Mouse (Mus musculus) embryonic facial prominence, embryonic 14.5 days (tissue): ENCODE results near the gene Rmnd1. TPM values are rescaled to one million over a fixed set of nuclear protein-coding genes. Genes with fewer than 3 reads are reported as not detected.

ENCODE experiments used
- ATAC-seq: fragments of 200-750 bp; cut with Nextera tagmentation; 2 replicates; pipeline ENCODE4 v1.8.0; 2017; ENCODE audit warnings: low read depth, moderate number of reproducible peaks, moderate TSS enrichment
- DNase-seq: peaks from one replicate; pipeline ENCODE4 v3.0.0-alpha.2; 2015; ENCODE audit warnings: low spot score
- H3K27ac ChIP-seq: fragments of 300-500 bp; sonication (generic); replicated peaks from 2 replicates; pipeline ENCODE4 v1.5.1; 2014; ENCODE audit warnings: low read depth, mild to moderate bottlenecking, low read length, moderate library complexity
- H3K27me3 ChIP-seq: fragments of 300-500 bp; sonication (generic); replicated peaks from 2 replicates; pipeline ENCODE4 v1.6.1; 2014; ENCODE audit warnings: low read length; ENCODE audit not compliant: control insufficient read depth, insufficient read depth
- H3K36me3 ChIP-seq: fragments of 300-500 bp; sonication (generic); 2 replicates; pipeline ENCODE4 v1.6.1; 2014; ENCODE audit warnings: low read length, mixed read lengths; ENCODE audit not compliant: control insufficient read depth, insufficient read depth
- H3K4me1 ChIP-seq: fragments of 300-500 bp; sonication (generic); 2 replicates; pipeline ENCODE4 v1.6.1; 2014; ENCODE audit warnings: antibody characterized with exemption, low read length; ENCODE audit not compliant: control insufficient read depth, insufficient read depth
- H3K4me2 ChIP-seq: fragments of 300-500 bp; sonication (generic); 2 replicates; pipeline ENCODE4 v1.6.1; 2014; ENCODE audit warnings: low read depth, mild to moderate bottlenecking, low read length, moderate library complexity, mixed read lengths
- H3K4me3 ChIP-seq: fragments of 300-500 bp; sonication (generic); 2 replicates; pipeline ENCODE4 v1.5.1; 2014; ENCODE audit warnings: low read depth, mild to moderate bottlenecking, low read length
- H3K9ac ChIP-seq: fragments of 300-500 bp; sonication (generic); 2 replicates; pipeline ENCODE4 v1.6.1; 2014; ENCODE audit warnings: low read depth, mild to moderate bottlenecking, low read length, moderate library complexity, mixed read lengths
- H3K9me3 ChIP-seq: fragments of 300-500 bp; sonication (generic); 2 replicates; pipeline ENCODE4 v1.6.1; 2016; ENCODE audit warnings: low read length; ENCODE audit not compliant: control insufficient read depth
- WGBS: fragments of 180-500 bp; shearing (Covaris S2); extraction: QIAGEN DNeasy Blood & Tissue Kit; methylation state at CpG from one replicate; pipeline ENCODE4 v1.1.7; 2014; 5-methylcytosine and 5-hydroxymethylcytosine counted together
- polyA plus RNA-seq: library from polyadenylated mRNA; unstranded; fragments of >200 nt; fragmentation: Nextera tagmentation; extraction: Ambion mirVana; gene quantifications from 2 replicates; pipeline ENCODE4 v1.2.1, GENCODE M21; 2014

The Rmnd1 gene
- polyA plus RNA-seq = 46.8 and 53.2 TPM in 2 replicates

- under 1% methylated on average over 63 of the region's 75 CpGs for WGBS
- no peaks in the 10 kb centered on the region for H3K9me3 ChIP-seq
- H3K4me1 ChIP-seq = no peaks in the 10 kb centered on the region; the same call in 1 of the 2 replicates
- DNase-seq (peak; percentile 97), ATAC-seq (peak; percentile 96)
- H3K4me3 ChIP-seq = peak within 1 kb of the TSS; percentile 81
- peak within 1 kb of the TSS; percentile 90 for H3K27ac ChIP-seq
- H3K36me3 ChIP-seq = peaks cover 14% of the 10 kb centered on the region; the same call in 1 of the 2 replicates
- H3K9ac ChIP-seq = peak within 1 kb of the TSS; percentile 77
- H3K27me3 ChIP-seq = no peaks in the 10 kb centered on the region
- peak within 1 kb of the TSS; percentile 58 for H3K4me2 ChIP-seq
These were observed at the start of gene Rmnd1, which contains the start of gene Armt1 for GRCm38 (mm10) chr10:4432123-4432931. Gene Rmnd1 (minus strand): TSS chr10:4432388. Gene Armt1 (plus strand): TSS chr10:4432467.

- Histone ChIP-seq H3K36me3 (no peaks in the 10 kb centered on the region), H3K27me3 (no peaks in the 10 kb centered on the region), H3K27ac (no peak overlapping the region), H3K9ac (no peak overlapping the region), H3K4me3 (no peak overlapping the region), H3K4me2 (no peak overlapping the region), H3K4me1 (0 out of 2 replicates have a peak, but pooled peaks cover 4% of the 10 kb centered on the region), H3K9me3 (no peaks in the 10 kb centered on the region)
- WGBS = 70% methylated on average over 8 of the region's 8 CpGs
- no peak for ATAC-seq
- peak; percentile 17 for DNase-seq
These were observed 49.5 kb upstream of the Rmnd1 start for GRCm38 (mm10) chr10:4481695-4482094.

GRCm38 (mm10) chr10:4480929-4481328 is 48.7 kb upstream of the Rmnd1 start:
- ATAC-seq (no peak), DNase-seq (no peak)
- H3K4me3 ChIP-seq = no peak overlapping the region
- no peaks in the 10 kb centered on the region for H3K27me3 ChIP-seq
- no peak overlapping the region for H3K4me2 ChIP-seq
- no peaks in the 10 kb centered on the region for H3K36me3 ChIP-seq
- H3K9me3 ChIP-seq = no peaks in the 10 kb centered on the region
- no peak overlapping the region for H3K9ac ChIP-seq
- 0 out of 2 replicates have a peak, but pooled peaks cover 4% of the 10 kb centered on the region for H3K4me1 ChIP-seq
- no peak overlapping the region for H3K27ac ChIP-seq
- WGBS = 70% methylated on average over 3 of the region's 3 CpGs

GRCm38 (mm10) chr10:4476604-4477003 is 44.4 kb upstream of the Rmnd1 start:
- H3K27ac ChIP-seq = no peak overlapping the region
- no peaks in the 10 kb centered on the region for H3K27me3 ChIP-seq
- no peaks in the 10 kb centered on the region for H3K9me3 ChIP-seq
- H3K9ac ChIP-seq = no peak overlapping the region
- WGBS = 88% methylated on average over 5 of the region's 5 CpGs
- no peaks in the 10 kb centered on the region for H3K36me3 ChIP-seq
- H3K4me1 ChIP-seq = 0 out of 2 replicates have a peak, but pooled peaks cover 4% of the 10 kb centered on the region
- no peak overlapping the region for H3K4me2 ChIP-seq
- H3K4me3 ChIP-seq = no peak overlapping the region
- ATAC-seq (no peak), DNase-seq (no peak)

- DNase-seq = no peak
- no peaks in the 10 kb centered on the region for H3K27me3 ChIP-seq
- H3K36me3 ChIP-seq = no peaks in the 10 kb centered on the region
- no peaks in the 10 kb centered on the region for H3K9me3 ChIP-seq
- no peaks in the 10 kb centered on the region for H3K4me1 ChIP-seq
- no peak overlapping the region for H3K9ac ChIP-seq
- no peak overlapping the region for H3K4me3 ChIP-seq
- WGBS = 75% methylated on average over 3 of the region's 3 CpGs
- no peak for ATAC-seq
- no peak overlapping the region for H3K27ac ChIP-seq
- H3K4me2 ChIP-seq = no peak overlapping the region
These were observed 43.2 kb upstream of the Rmnd1 start for GRCm38 (mm10) chr10:4475431-4475830.

- ATAC-seq = no peak
- H3K36me3 ChIP-seq = no peaks in the 10 kb centered on the region
- no peaks in the 10 kb centered on the region for H3K4me1 ChIP-seq
- no peak for DNase-seq
- no peak overlapping the region for H3K9ac ChIP-seq
- H3K4me3 ChIP-seq = no peak overlapping the region
- no peak overlapping the region for H3K27ac ChIP-seq
- WGBS = 77% methylated on average over 11 of the region's 11 CpGs
- H3K4me2 ChIP-seq = no peak overlapping the region
- H3K27me3 ChIP-seq = no peaks in the 10 kb centered on the region
- H3K9me3 ChIP-seq = no peaks in the 10 kb centered on the region
These were observed 41.4 kb upstream of the Rmnd1 start for GRCm38 (mm10) chr10:4473591-4473993.

GRCm38 (mm10) chr10:4469406-4469805 is 37.2 kb upstream of the Rmnd1 start:
- Histone ChIP-seq H3K4me2 (no peak overlapping the region), H3K36me3 (no peaks in the 10 kb centered on the region), H3K27ac (no peak overlapping the region), H3K9me3 (no peaks in the 10 kb centered on the region), H3K9ac (no peak overlapping the region), H3K27me3 (no peaks in the 10 kb centered on the region), H3K4me3 (no peak overlapping the region), H3K4me1 (no peaks in the 10 kb centered on the region)
- ATAC-seq (no peak), DNase-seq (no peak)
- 78% methylated on average over 3 of the region's 3 CpGs for WGBS

GRCm38 (mm10) chr10:4465799-4466198 is 33.6 kb upstream of the Rmnd1 start:
- Histone ChIP-seq H3K9me3 (no peaks in the 10 kb centered on the region), H3K4me2 (no peak overlapping the region), H3K4me1 (no peaks in the 10 kb centered on the region), H3K27ac (no peak overlapping the region), H3K4me3 (no peak overlapping the region), H3K9ac (no peak overlapping the region), H3K36me3 (no peaks in the 10 kb centered on the region), H3K27me3 (no peaks in the 10 kb centered on the region)
- ATAC-seq = no peak
- no peak for DNase-seq
- WGBS = 70% methylated on average over 7 of the region's 7 CpGs

GRCm38 (mm10) chr10:4460201-4460600 is 28.0 kb upstream of the Rmnd1 start:
- Histone ChIP-seq H3K4me3 (no peak overlapping the region), H3K4me2 (no peak overlapping the region), H3K4me1 (no peaks in the 10 kb centered on the region), H3K27ac (no peak overlapping the region), H3K27me3 (no peaks in the 10 kb centered on the region), H3K9ac (no peak overlapping the region), H3K36me3 (peaks cover 8% of the 10 kb centered on the region), H3K9me3 (no peaks in the 10 kb centered on the region)
- WGBS = 97% methylated on average over 2 of the region's 2 CpGs
- DNase-seq (no peak), ATAC-seq (no peak)
